Mouse (Mus musculus) thymus, postnatal 0 days (tissue): ENCODE results near the gene St6galnac5. TPM values are rescaled to one million over a fixed set of nuclear protein-coding genes. Genes with fewer than 3 reads are reported as not detected.

ENCODE experiments used
- DNase-seq: peaks from one replicate; pipeline ENCODE4 v3.0.0-alpha.2; 2015; ENCODE audit warnings: low spot score
- polyA plus RNA-seq: library from polyadenylated mRNA; unstranded; fragments of >200 nt; fragmentation: Nextera tagmentation; extraction: Ambion mirVana; gene quantifications from 2 replicates; pipeline ENCODE4 v1.2.1, GENCODE M21; 2015

Gene St6galnac5
- polyA plus RNA-seq, 1 experiment from 2014 or later, result 0.23 TPM

- DNase-seq, result no peak
These were observed 67.7 kb downstream of the St6galnac5 start for GRCm38 (mm10) chr3:152914376-152914775.

- no peak for DNase-seq
These were observed 68.4 kb downstream of the St6galnac5 start for GRCm38 (mm10) chr3:152913625-152914024.

- DNase-seq, result no peak
These were observed 68.9 kb downstream of the St6galnac5 start for GRCm38 (mm10) chr3:152913150-152913549.

GRCm38 (mm10) chr3:152912216-152913101 lies 69.6 kb downstream of the St6galnac5 start:
- DNase-seq, result peak; percentile 88

- no peak for DNase-seq
These were observed 70.5 kb downstream of the St6galnac5 start for GRCm38 (mm10) chr3:152911578-152911977.

GRCm38 (mm10) chr3:152907683-152908082 lies 74.4 kb downstream of the St6galnac5 start:
- no peak for DNase-seq

- no peak for DNase-seq
These were observed 75.0 kb downstream of the St6galnac5 start for GRCm38 (mm10) chr3:152907087-152907486.

GRCm38 (mm10) chr3:152905800-152906199 lies 76.2 kb downstream of the St6galnac5 start:
- no peak for DNase-seq

- DNase-seq, result no peak
These were observed 77.0 kb downstream of the St6galnac5 start for GRCm38 (mm10) chr3:152905026-152905425.

GRCm38 (mm10) chr3:152898906-152899305 lies 83.1 kb downstream of the St6galnac5 start:
- DNase-seq, result no peak

GRCm38 (mm10) chr3:152897196-152897595 lies 84.8 kb downstream of the St6galnac5 start:
- no peak for DNase-seq

- DNase-seq, result no peak
These were observed 85.9 kb downstream of the St6galnac5 start for GRCm38 (mm10) chr3:152896111-152896510.

- DNase-seq, result no peak
These were observed 87.1 kb downstream of the St6galnac5 start for GRCm38 (mm10) chr3:152894935-152895334.

GRCm38 (mm10) chr3:152888116-152888515 lies 93.9 kb downstream of the St6galnac5 start:
- no peak for DNase-seq

GRCm38 (mm10) chr3:152886749-152887148 lies 95.3 kb downstream of the St6galnac5 start:
- DNase-seq, result no peak

- DNase-seq, result no peak
These were observed 98.5 kb downstream of the St6galnac5 start for GRCm38 (mm10) chr3:152883556-152883955.

GRCm38 (mm10) chr3:152881706-152882105 lies 100.3 kb downstream of the St6galnac5 start:
- DNase-seq, result no peak

- DNase-seq, result no peak
These were observed 101.8 kb downstream of the St6galnac5 start for GRCm38 (mm10) chr3:152880121-152880835.

- DNase-seq, result no peak
These were observed 106.2 kb downstream of the St6galnac5 start for GRCm38 (mm10) chr3:152875723-152876290.

- DNase-seq, result no peak
These were observed 107.4 kb downstream of the St6galnac5 start for GRCm38 (mm10) chr3:152874431-152875355.

- no peak for DNase-seq
These were observed 109.5 kb downstream of the St6galnac5 start for GRCm38 (mm10) chr3:152872596-152872995.
